Mouse (Mus musculus) kidney, postnatal 25 days (tissue): ENCODE measurements at regions not wholly inside any gene's neighbourhood (a gene's known extent, or its start where the extent isn't known, plus 50 kb on each side); places are given as distances from the start of the nearest gene placed in this dataset.

Experiments
- DNase-seq, 2 experiments: peaks; one replicate each; pipeline ENCODE4 v3.0.0; 2021; ENCODE audit warnings: mixed read lengths in 2 of 2

GRCm38 (mm10) chr13:37290636-37291035 lies 54.4 kb upstream of the Ly86 start:
- DNase-seq = no peak

- DNase-seq = no peak
Measured at GRCm38 (mm10) chr13:37288993-37289392, 56.0 kb upstream of the Ly86 start.

GRCm38 (mm10) chr13:37282515-37282914 lies 62.5 kb upstream of the Ly86 start:
- no peak for DNase-seq

DNA sequence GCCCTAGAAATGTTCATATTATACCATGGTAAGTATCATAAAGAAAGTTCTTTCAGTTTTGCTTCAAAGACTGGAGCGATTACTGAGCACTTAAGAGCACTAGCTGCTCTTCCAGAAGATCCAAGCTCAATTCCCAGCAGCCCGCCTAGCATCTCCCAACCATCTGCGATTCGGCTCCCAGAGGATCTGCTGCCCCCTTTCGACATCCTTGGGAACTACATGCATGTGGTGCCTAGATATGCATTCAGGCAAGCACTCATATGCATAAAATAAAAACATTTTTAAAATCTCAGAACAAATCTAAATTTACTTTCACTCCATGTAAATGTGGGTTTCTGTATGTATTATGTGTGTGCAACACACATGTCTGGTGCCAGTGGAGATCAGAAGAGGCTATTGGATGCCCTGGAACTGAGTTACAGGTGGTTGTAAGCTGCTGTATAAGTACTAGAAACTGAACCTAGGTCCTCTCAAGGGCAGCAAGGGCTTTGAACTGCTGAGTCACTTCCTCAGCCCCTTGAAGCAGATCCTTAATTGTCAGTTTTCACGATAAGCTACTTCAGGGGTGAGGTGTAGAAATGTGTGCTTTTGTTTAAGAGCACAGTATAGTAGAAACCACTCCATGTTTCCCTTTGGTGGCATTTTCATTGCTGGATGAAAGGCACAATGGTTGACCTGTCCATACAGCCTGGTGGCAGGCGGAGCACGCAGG lies 65.8 kb upstream of the Ly86 start:
- no peak for DNase-seq

DNA sequence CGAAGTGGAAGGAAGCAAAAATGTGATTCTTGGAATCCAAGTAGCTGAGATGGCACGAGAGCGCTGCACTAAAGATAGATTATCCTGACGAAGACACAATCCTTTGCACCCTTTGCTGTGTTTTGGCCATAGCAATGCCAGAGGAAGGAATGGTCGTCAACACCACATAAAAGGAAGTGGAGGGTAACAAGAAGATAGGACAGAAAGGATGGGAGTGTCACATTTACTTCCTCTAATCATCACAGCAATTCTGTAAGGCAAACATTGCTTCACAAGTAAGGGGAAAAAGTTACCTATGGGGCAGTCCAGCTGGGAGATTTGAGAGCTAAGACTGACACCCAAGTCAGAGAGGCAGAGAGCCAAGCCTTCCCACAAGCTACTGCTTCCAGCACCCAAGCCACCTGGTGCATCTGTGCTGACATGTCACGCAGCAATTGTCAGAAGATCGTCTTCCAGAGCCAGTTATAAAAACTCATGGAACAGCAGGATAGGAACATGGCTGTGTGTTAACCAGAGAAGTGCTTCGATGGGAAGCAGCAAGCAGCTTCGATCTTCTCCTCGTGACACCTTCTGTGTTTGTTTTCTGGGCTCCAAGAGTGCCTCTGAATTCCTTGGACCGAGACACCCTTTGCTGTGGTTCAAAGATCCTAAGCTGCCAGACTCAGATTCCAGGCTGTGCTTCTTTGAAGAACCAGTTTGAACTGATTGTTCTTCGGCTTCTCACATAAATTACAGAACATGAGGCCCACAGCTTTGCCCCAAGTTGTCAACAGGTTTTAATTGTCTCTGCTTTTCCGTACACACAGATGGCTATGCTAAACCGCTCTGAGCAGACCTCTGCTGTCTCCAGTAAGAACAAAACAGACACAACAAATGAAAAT lies 95.2 kb upstream of the Ly86 start:
- no peak for DNase-seq

GRCm38 (mm10) chr13:37248741-37249140 lies 96.3 kb upstream of the Ly86 start:
- no peak for DNase-seq

DNA sequence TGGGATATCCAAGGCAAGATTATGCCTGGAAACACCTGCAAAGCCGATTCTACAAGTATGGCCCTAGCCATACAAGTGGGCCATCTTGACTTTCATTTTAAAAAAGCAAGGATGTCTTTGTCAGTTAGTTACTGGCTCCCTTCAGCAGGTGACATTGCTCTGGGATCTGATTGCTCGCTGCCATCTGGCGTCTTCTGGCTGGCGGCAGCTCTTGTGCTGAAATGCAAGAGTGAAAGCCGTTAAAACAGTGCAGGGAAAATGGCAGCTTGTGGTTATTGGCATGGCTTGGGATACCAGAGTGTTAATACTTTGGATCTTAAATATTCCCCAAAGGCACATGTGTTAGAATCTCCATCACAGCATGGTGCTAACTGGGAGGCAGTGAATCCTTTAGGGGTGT lies 105.0 kb upstream of the Ly86 start:
- no peak for DNase-seq

DNA sequence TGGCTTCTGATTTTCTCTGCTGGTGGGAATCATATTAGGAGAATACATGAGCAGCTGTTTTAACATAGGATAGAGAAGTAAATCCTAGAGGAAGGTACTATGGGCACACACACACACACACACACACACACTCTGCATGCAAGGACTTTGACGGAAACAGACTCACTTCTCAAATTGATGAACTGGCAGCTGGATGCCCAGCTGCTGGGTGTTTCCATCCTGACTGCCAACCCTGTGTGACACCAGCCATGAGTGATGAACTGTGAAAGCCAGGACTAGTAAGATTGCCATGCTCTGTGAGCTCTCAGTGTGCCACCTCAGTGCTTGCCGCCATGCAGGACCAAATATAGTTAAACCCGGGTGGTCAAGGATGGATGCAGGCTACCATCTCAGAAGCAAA lies 107.7 kb upstream of the Ly86 start:
- DNase-seq = no peak

GRCm38 (mm10) chr13:37225834-37226233 lies 119.2 kb upstream of the Ly86 start:
- no peak for DNase-seq

GRCm38 (mm10) chr13:37220436-37220835 lies 124.6 kb upstream of the Ly86 start:
- no peak for DNase-seq

GRCm38 (mm10) chr13:37218596-37218995 lies 126.4 kb upstream of the Ly86 start:
- no peak for DNase-seq

- peak in 1 of 2 experiments; percentile 37 for DNase-seq
Measured at GRCm38 (mm10) chr13:37214590-37215282, 130.3 kb upstream of the Ly86 start.

GRCm38 (mm10) chr13:37197136-37197535 lies 147.1 kb upstream of the F13a1 start:
- DNase-seq = no peak

DNA sequence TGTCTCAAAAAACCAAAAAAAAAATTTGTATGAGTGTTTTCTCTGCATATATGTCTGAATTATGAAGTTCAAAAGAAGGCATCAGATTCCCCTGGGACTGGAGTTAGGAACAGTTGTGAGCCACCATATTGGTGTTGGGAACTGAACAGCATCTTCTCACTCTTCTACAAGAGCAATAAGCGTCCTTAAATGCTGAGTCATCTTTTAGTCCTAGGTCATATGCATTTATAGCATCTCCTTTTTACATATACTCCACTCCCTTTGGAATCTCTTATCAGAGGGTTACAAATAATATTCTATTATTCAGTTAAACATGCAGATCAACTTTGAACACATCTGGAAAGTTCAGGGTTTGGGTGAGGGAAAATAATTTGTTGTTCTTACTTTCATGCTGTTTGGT lies 145.8 kb upstream of the F13a1 start:
- no peak for DNase-seq

DNA sequence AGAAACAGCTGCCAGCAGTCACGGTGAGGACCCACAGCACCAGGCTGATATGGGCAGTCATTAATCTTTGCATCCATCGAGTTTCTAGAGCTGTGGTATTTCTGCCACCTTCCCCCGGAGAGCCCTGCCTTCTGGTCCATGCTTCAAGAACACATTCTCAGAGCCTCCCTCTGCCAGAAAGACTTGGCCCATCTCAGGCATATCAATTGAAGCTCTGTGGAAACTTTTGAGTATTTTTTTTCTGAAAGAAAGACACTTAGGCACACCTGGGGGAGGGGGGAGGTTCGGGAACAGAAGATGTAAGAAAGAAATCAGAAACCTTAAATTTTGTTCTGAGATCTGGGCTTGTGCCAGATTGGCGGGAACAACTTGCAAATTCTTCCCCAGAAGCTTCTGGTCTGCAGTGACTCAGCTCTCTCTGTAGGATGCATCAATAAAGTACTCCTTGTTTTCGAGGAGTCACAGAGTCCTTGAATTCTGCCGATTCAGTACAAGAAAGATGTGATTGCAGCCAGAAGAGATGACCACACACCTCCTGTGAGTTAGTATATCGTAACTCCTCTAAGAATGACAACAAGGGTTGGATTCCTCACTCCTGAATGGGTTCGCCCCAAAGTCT lies 131.2 kb upstream of the F13a1 start:
- no peak for DNase-seq

- DNase-seq = no peak
Measured at GRCm38 (mm10) chr13:37176526-37176925, 126.5 kb upstream of the F13a1 start.

- DNase-seq = no peak
Measured at GRCm38 (mm10) chr13:37175997-37176396, 126.0 kb upstream of the F13a1 start.

DNA sequence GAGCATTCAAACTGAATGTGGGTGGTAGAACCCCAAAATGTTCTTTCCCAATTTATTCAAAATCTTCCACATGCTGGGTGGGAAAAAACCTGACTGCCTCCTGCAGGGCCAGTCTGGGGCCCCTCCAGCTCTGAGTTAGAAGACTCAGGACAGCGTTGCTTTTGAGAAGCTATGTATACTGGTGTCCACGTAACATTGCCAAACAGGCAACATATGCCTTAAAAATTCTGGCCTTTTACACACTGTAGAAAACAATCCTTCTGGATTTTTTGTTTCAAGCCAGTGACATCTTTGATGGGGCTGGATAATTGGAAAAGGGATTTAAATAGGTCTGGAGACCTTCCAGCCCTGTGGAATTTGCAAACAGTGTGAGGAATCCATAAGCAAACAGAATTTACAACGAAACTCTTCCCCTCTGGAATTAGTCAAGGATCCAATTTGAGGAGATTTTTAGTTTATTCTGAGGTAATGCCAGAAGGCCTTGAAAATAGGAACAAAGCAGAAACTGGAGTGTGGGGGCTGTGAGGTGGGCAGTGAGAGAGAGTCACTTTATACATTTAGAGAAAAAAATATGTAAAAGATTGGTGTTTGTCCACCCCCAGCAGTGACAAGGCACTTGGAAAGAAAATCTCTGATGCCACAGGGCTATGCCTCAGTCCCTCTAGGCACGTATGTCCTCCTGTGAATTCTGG lies 108.9 kb upstream of the F13a1 start:
- DNase-seq = no peak

- no peak for DNase-seq
Measured at GRCm38 (mm10) chr13:37157808-37158207, 107.8 kb upstream of the F13a1 start.

- no peak for DNase-seq
Measured at GRCm38 (mm10) chr13:37151835-37152516, 101.9 kb upstream of the F13a1 start.

- DNase-seq = no peak
Measured at GRCm38 (mm10) chr13:37149961-37150360, 99.9 kb upstream of the F13a1 start.
